Mouse (Mus musculus): ENCODE data around the gene Klrg1. TPM values are rescaled to one million over a fixed set of nuclear protein-coding genes. Genes with fewer than 3 reads are reported as not detected.

The Klrg1 gene
- total and polyA plus RNA-seq, 3 experiments = 0.28 to 1.0 TPM; not detected in 1

DNA sequence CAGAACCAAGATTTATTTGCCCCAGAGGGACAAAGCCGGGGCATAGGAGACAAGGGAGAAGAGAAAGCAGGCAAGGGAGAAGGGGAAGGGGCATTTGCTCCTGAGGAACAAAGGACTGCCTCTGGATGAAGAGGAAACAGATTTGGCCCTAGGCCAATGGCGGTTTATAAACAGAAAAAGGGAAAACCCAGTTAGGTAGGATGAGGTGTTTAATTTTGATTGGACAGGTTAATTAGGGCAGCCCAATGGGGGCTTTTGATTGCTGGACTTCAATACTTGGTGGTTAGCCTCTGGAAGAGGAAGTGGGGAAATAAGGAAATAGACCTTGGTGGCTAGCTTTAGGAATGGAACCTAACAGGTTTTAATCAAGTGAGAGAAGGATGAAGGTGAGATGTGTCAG lies 9.5 kb upstream of the Klrg1 start:
- Histone ChIP-seq H3K9me3 (replicated peaks; ENCODE audit: insufficient read depth, low read length) (no peaks in the 10 kb centered on the region), H3K79me2 (ENCODE audit: control insufficient read depth, insufficient read depth, low read length, poor library complexity) (no peaks in the 10 kb centered on the region), H3K4me1 (ENCODE audit: control insufficient read depth in 1 of 2, insufficient read depth in 2 of 2, low read length in 2 of 2) (peaks cover 21 to 35% of the 10 kb centered on the region in 2 experiments), H3K27ac (ENCODE audit: control insufficient read depth, low read depth, low read length) (peak overlapping the region; percentile 82), H3K9ac (ENCODE audit: control insufficient read depth, low read depth, low read length, poor library complexity, severe bottlenecking) (no peak overlapping the region), H3K27me3 (ENCODE audit: control insufficient read depth in 1 of 2, insufficient read depth in 2 of 2, low read length in 2 of 2) (no peaks in the 10 kb centered on the region), H3K4me3 (ENCODE audit: control insufficient read depth in 1 of 2, insufficient read depth in 1 of 2, low read depth in 2 of 2, low read length in 2 of 2) (peak overlapping the region in 1 of 2 experiments; percentile 8; a peak in 2 of 4 replicates), H3K36me3 (ENCODE audit: control insufficient read depth in 1 of 2, insufficient read depth in 2 of 2, low read length in 2 of 2) (peaks cover 0 to 23% of the 10 kb centered on the region in 2 experiments; a peak in 2 of 4 replicates)
- peak; percentile 63 for DNase-seq (ENCODE audit: low read depth, low spot score)
- TF ChIP-seq NRF1 (IDR thresholded peaks at IDR 0.05; ENCODE audit: insufficient read depth, low read depth, low read length, poor library complexity, severe bottlenecking) (no peak), CHD2 (IDR thresholded peaks at IDR 0.05; ENCODE audit: low read length) (no peak), POLR2A (IDR thresholded peaks at IDR 0.05; ENCODE audit: control insufficient read depth in 1 of 2, insufficient read depth in 1 of 2, low read depth in 1 of 2, low read length in 2 of 2, poor library complexity in 1 of 2) (no peak), NELFE (IDR thresholded peaks at IDR 0.05; ENCODE audit: low read depth, low read length) (no peak), MAZ (IDR thresholded peaks at IDR 0.05; ENCODE audit: low read depth, low read length) (no peak), ELF1 (IDR thresholded peaks at IDR 0.05; ENCODE audit: low read depth, low read length) (no peak), ZMIZ1 (IDR thresholded peaks at IDR 0.05; ENCODE audit: low read depth, low read length) (no peak), MYB (IDR thresholded peaks at IDR 0.05; ENCODE audit: low read depth, low read length) (no peak), ZC3H11A (IDR thresholded peaks at IDR 0.05; ENCODE audit: low read depth, low read length) (no peak)

DNA sequence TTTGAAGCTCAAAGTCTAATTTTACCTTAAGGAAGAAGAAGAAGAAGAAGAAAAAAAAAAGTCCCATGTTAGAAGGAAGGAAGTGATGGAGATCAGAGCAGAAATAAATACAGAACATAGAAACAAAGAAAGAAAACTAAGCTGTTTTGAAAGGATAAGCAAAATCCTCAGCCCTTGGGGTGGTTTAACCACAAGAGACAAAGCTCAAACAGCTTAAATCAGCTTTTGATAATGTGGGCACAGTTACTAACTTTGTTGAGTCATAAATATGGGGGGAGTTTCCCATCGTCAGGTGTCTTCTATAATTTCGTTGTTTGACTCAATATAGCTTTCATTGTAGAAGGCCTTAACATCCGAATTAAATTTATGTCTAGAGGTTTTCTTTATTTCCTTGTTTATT lies 9.1 kb upstream of the Klrg1 start:
- Histone ChIP-seq H3K27me3 (ENCODE audit: control insufficient read depth in 1 of 2, insufficient read depth in 2 of 2, low read length in 2 of 2) (no peaks in the 10 kb centered on the region), H3K4me1 (ENCODE audit: control insufficient read depth in 1 of 2, insufficient read depth in 2 of 2, low read length in 2 of 2) (peaks cover 21 to 35% of the 10 kb centered on the region in 2 experiments), H3K9me3 (replicated peaks; ENCODE audit: insufficient read depth, low read length) (no peaks in the 10 kb centered on the region), H3K4me3 (ENCODE audit: control insufficient read depth in 1 of 2, insufficient read depth in 1 of 2, low read depth in 2 of 2, low read length in 2 of 2) (peak overlapping the region in 1 of 2 experiments; percentile 8; a peak in 2 of 4 replicates), H3K9ac (ENCODE audit: control insufficient read depth, low read depth, low read length, poor library complexity, severe bottlenecking) (no peak overlapping the region), H3K36me3 (ENCODE audit: control insufficient read depth in 1 of 2, insufficient read depth in 2 of 2, low read length in 2 of 2) (peaks cover 0 to 23% of the 10 kb centered on the region in 2 experiments; a peak in 2 of 4 replicates), H3K79me2 (ENCODE audit: control insufficient read depth, insufficient read depth, low read length, poor library complexity) (no peaks in the 10 kb centered on the region), H3K27ac (ENCODE audit: control insufficient read depth, low read depth, low read length) (peak overlapping the region; percentile 82)
- peak; percentile 81 for DNase-seq (ENCODE audit: low read depth, low spot score)
- TF ChIP-seq TBP (IDR thresholded peaks at IDR 0.05; ENCODE audit: low read depth, low read length) (no peak), ZKSCAN1 (IDR thresholded peaks at IDR 0.05; ENCODE audit: low read depth, low read length) (no peak; the same call in 1 of the 2 replicates), JUND (IDR thresholded peaks at IDR 0.05; ENCODE audit: low read depth, low read length) (no peak), ETS1 (IDR thresholded peaks at IDR 0.05; ENCODE audit: low read depth, low read length) (peak; percentile 88), CHD2 (IDR thresholded peaks at IDR 0.05; ENCODE audit: low read length) (no peak), TAL1 (IDR thresholded peaks at IDR 0.05; ENCODE audit: low read length) (peak; percentile 69), RCOR1 (IDR thresholded peaks at IDR 0.05; ENCODE audit: low read depth, low read length) (peak; percentile 98), ZMIZ1 (IDR thresholded peaks at IDR 0.05; ENCODE audit: low read depth, low read length) (no peak), UBTF (IDR thresholded peaks at IDR 0.05; ENCODE audit: borderline replicate concordance, insufficient read depth, low read depth, low read length) (no peak), NRF1 (IDR thresholded peaks at IDR 0.05; ENCODE audit: insufficient read depth, low read depth, low read length, poor library complexity, severe bottlenecking) (no peak), EP300 (IDR thresholded peaks at IDR 0.05; ENCODE audit: low read depth in 1 of 2, low read length in 2 of 2) (peak; percentile 89 to 93), POLR2AphosphoS2 (IDR thresholded peaks at IDR 0.05; ENCODE audit: low read length) (no peak), ZC3H11A (IDR thresholded peaks at IDR 0.05; ENCODE audit: low read depth, low read length) (no peak), GATA1 (IDR thresholded peaks at IDR 0.05; ENCODE audit: low read depth, low read length) (peak; percentile 78), SMC3 (IDR thresholded peaks at IDR 0.05; ENCODE audit: low read depth, low read length) (no peak), POLR2AphosphoS5 (IDR thresholded peaks at IDR 0.05; ENCODE audit: borderline replicate concordance, low read depth, low read length) (no peak), MYC (IDR thresholded peaks at IDR 0.05; ENCODE audit: low read depth, low read length) (peak; percentile 20; the same call in 1 of the 2 replicates), MXI1 (IDR thresholded peaks at IDR 0.05; ENCODE audit: low read depth, low read length) (peak; percentile 35; the same call in 1 of the 2 replicates), KAT2A (conservative IDR thresholded peaks at IDR 0.05; ENCODE audit: low read depth, low read length) (no peak), USF1 (IDR thresholded peaks at IDR 0.05; ENCODE audit: low read depth, low read length) (no peak), E2F4 (IDR thresholded peaks at IDR 0.05; ENCODE audit: borderline replicate concordance, low read depth, low read length) (no peak), CHD1 (IDR thresholded peaks at IDR 0.05; ENCODE audit: low read depth, low read length) (0 out of 2 replicates have a peak, but pooled peaks have one; percentile 28), POLR2A (IDR thresholded peaks at IDR 0.05; ENCODE audit: control insufficient read depth in 1 of 2, insufficient read depth in 1 of 2, low read depth in 1 of 2, low read length in 2 of 2, poor library complexity in 1 of 2) (no peak), MYB (IDR thresholded peaks at IDR 0.05; ENCODE audit: low read depth, low read length) (peak; percentile 71), MEF2A (IDR thresholded peaks at IDR 0.05; ENCODE audit: extremely low read depth, insufficient replicate concordance, low read depth, low read length, poor library complexity, severe bottlenecking) (peak; percentile 28; the same call in 1 of the 2 replicates), CTCF (IDR thresholded peaks at IDR 0.05 in 2 of 3, conservative IDR thresholded peaks at IDR 0.05 in 1 of 3; ENCODE audit: control insufficient read depth in 1 of 3, insufficient read depth in 1 of 3, low read depth in 2 of 3, low read length in 3 of 3, poor library complexity in 1 of 3, severe bottlenecking in 1 of 3) (no peak), ZNF384 (IDR thresholded peaks at IDR 0.05; ENCODE audit: low read depth, low read length) (peak; percentile 95)
